Mouse (Mus musculus) hindbrain, embryonic 10.5 days (tissue): Measurements from ENCODE around the gene Nifk. TPM values are rescaled to one million over a fixed set of nuclear protein-coding genes. Genes with fewer than 3 reads are reported as not detected.

ENCODE experiments used
- DNase-seq: peaks from one replicate; pipeline ENCODE4 v3.0.0-alpha.2; 2017; ENCODE audit warnings: low spot score
- H3K27ac ChIP-seq: fragments of 300-500 bp; sonication (generic); 2 replicates; pipeline ENCODE4 v1.5.1; 2016; ENCODE audit warnings: mild to moderate bottlenecking, moderate library complexity
- H3K27me3 ChIP-seq: fragments of 300-500 bp; sonication (generic); 2 replicates; pipeline ENCODE4 v1.6.1; 2016; ENCODE audit warnings: mild to moderate bottlenecking; ENCODE audit not compliant: poor library complexity, insufficient read depth, severe bottlenecking
- H3K36me3 ChIP-seq: fragments of 300-500 bp; sonication (generic); 2 replicates; pipeline ENCODE4 v1.6.1; 2016; ENCODE audit warnings: mild to moderate bottlenecking, moderate library complexity
- H3K4me1 ChIP-seq: fragments of 300-500 bp; sonication (generic); replicated peaks from 2 replicates; pipeline ENCODE4 v1.6.1; 2016; ENCODE audit warnings: mild to moderate bottlenecking
- H3K4me3 ChIP-seq: fragments of 300-500 bp; sonication (generic); 2 replicates; pipeline ENCODE4 v1.5.1; 2016; ENCODE audit warnings: mild to moderate bottlenecking, moderate library complexity
- H3K9me3 ChIP-seq: fragments of 300-500 bp; sonication (generic); 2 replicates; pipeline ENCODE4 v1.6.1; 2016; ENCODE audit warnings: mild to moderate bottlenecking, moderate library complexity
- WGBS: fragments of 180-500 bp; shearing (Covaris S2); methylation state at CpG from one replicate; pipeline ENCODE4 v1.1.7; 2016; 5-methylcytosine and 5-hydroxymethylcytosine counted together
- polyA plus RNA-seq: library from polyadenylated mRNA; unstranded; fragments of >200 nt; fragmentation: Nextera tagmentation; extraction: Ambion mirVana; gene quantifications from 2 replicates; pipeline ENCODE4 v1.2.1, GENCODE M21; 2016

Gene Nifk
- polyA plus RNA-seq, 1 experiment from 2014 or later = 83.1 TPM

- WGBS = 79% methylated on average over 5 of the region's 5 CpGs
- no peak for DNase-seq
- H3K4me3 ChIP-seq = no peak overlapping the region
- peaks cover 24% of the 10 kb centered on the region for H3K36me3 ChIP-seq
- H3K27me3 ChIP-seq = no peaks in the 10 kb centered on the region
- H3K4me1 ChIP-seq = no peaks in the 10 kb centered on the region
- H3K9me3 ChIP-seq = no peaks in the 10 kb centered on the region
- H3K27ac ChIP-seq = no peak overlapping the region
These were observed 16.3 kb downstream of the Nifk start for GRCm38 (mm10) chr1:118337921-118338320.

GRCm38 (mm10) chr1:118343649-118344435, 22.2 kb downstream of the Nifk start:
- Histone ChIP-seq H3K27ac (peak overlapping the region; percentile 29; the same call in 1 of the 2 replicates), H3K4me3 (no peak overlapping the region), H3K36me3 (no peaks in the 10 kb centered on the region), H3K4me1 (peaks cover 7% of the 10 kb centered on the region), H3K9me3 (no peaks in the 10 kb centered on the region), H3K27me3 (no peaks in the 10 kb centered on the region)
- DNase-seq = peak; percentile 20
- 40% methylated on average over 6 of the region's 6 CpGs for WGBS

- no peak overlapping the region for H3K4me3 ChIP-seq
- H3K27ac ChIP-seq = no peak overlapping the region
- DNase-seq = no peak
- no peaks in the 10 kb centered on the region for H3K9me3 ChIP-seq
- H3K36me3 ChIP-seq = no peaks in the 10 kb centered on the region
- no peaks in the 10 kb centered on the region for H3K27me3 ChIP-seq
- no peaks in the 10 kb centered on the region for H3K4me1 ChIP-seq
- WGBS = 86% methylated on average over 3 of the region's 3 CpGs
These were observed 28.3 kb downstream of the Nifk start for GRCm38 (mm10) chr1:118349922-118350321.

- no peaks in the 10 kb centered on the region for H3K9me3 ChIP-seq
- no peak for DNase-seq
- 72% methylated on average over 6 of the region's 6 CpGs for WGBS
- no peak overlapping the region for H3K27ac ChIP-seq
- no peaks in the 10 kb centered on the region for H3K4me1 ChIP-seq
- no peaks in the 10 kb centered on the region for H3K36me3 ChIP-seq
- H3K27me3 ChIP-seq = no peaks in the 10 kb centered on the region
- H3K4me3 ChIP-seq = no peak overlapping the region
These were observed 37.6 kb downstream of the Nifk start for GRCm38 (mm10) chr1:118359071-118359761.

GRCm38 (mm10) chr1:118367970-118368369, 46.3 kb downstream of the Nifk start:
- H3K36me3 ChIP-seq = no peaks in the 10 kb centered on the region
- no peaks in the 10 kb centered on the region for H3K4me1 ChIP-seq
- H3K27me3 ChIP-seq = no peaks in the 10 kb centered on the region
- no peak for DNase-seq
- H3K27ac ChIP-seq = no peak overlapping the region
- H3K4me3 ChIP-seq = no peak overlapping the region
- WGBS = 89% methylated on average over 1 of the region's 1 CpGs
- H3K9me3 ChIP-seq = no peaks in the 10 kb centered on the region

- H3K4me3 ChIP-seq = no peak overlapping the region
- H3K4me1 ChIP-seq = no peaks in the 10 kb centered on the region
- WGBS = 74% methylated on average over 3 of the region's 3 CpGs
- no peaks in the 10 kb centered on the region for H3K36me3 ChIP-seq
- no peak for DNase-seq
- no peaks in the 10 kb centered on the region for H3K27me3 ChIP-seq
- no peak overlapping the region for H3K27ac ChIP-seq
- H3K9me3 ChIP-seq = no peaks in the 10 kb centered on the region
These were observed 47.3 kb downstream of the Nifk start for GRCm38 (mm10) chr1:118368721-118369461.

- 77% methylated on average over 5 of the region's 5 CpGs for WGBS
- Histone ChIP-seq H3K4me3 (no peak overlapping the region), H3K4me1 (no peaks in the 10 kb centered on the region), H3K9me3 (no peaks in the 10 kb centered on the region), H3K36me3 (no peaks in the 10 kb centered on the region), H3K27me3 (no peaks in the 10 kb centered on the region), H3K27ac (no peak overlapping the region)
- DNase-seq = no peak
These were observed 56.1 kb downstream of the Nifk start for GRCm38 (mm10) chr1:118377784-118378183.

GRCm38 (mm10) chr1:118380105-118380786, 58.6 kb downstream of the Nifk start:
- no peak overlapping the region for H3K4me3 ChIP-seq
- no peaks in the 10 kb centered on the region for H3K4me1 ChIP-seq
- DNase-seq = no peak
- WGBS = 81% methylated on average over 8 of the region's 8 CpGs
- no peaks in the 10 kb centered on the region for H3K9me3 ChIP-seq
- no peak overlapping the region for H3K27ac ChIP-seq
- no peaks in the 10 kb centered on the region for H3K27me3 ChIP-seq
- H3K36me3 ChIP-seq = no peaks in the 10 kb centered on the region

Other genes starting within 250 kb of the Nifk start
- gene Gm29106, start 145.3 kb upstream of the Nifk start, polyA plus RNA-seq = 0.06 and 0.20 TPM in 2 replicates
- 368 and 376 TPM in 2 replicates for gene Tsn, start 10.1 kb upstream of the Nifk start, polyA plus RNA-seq
- gene Clasp1, start 67.2 kb downstream of the Nifk start, polyA plus RNA-seq = 95.3 and 97.6 TPM in 2 replicates